Mouse (Mus musculus): ENCODE results near the gene Nop53.

- TF ChIP-seq POLR2A (IDR thresholded peaks at IDR 0.05; ENCODE audit: low read depth, low read length) (no peak), CTCF (IDR thresholded peaks at IDR 0.05; ENCODE audit: extremely low read depth, insufficient read length, insufficient replicate concordance, low read depth, low read length) (no peak)
Measured at GRCm38 (mm10) chr7:15954978-15955443, 9.1 kb upstream of the Nop53 start.

All from small intestine, adult 2 months (tissue).